Mouse (Mus musculus): ENCODE results near the gene Tas2r125.
"Not testable (repeated sequence)": the region's sequence is repeated elsewhere in the genome, so short reads cannot be mapped to it uniquely, and the experiment has no call there.

The Tas2r125 gene

DNA sequence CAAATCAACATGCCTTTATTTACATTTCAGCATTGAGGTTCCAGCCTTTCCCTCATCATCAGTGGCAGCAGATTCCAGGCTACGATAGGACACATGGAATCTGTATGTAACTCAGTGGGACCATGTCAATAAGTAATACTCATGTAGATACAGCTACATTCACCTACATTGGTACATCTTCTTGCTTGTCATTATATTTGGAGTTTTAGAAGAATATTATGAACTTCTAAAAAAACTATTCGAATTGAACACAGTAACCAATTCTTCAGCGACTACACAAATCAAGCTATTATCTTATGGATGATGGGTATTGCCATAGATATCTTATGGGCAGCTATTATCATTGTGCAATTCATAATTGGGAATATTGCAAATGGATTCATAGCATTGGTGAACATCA, at the start of gene Tas2r125:
Gene Tas2r125 (plus strand): TSS at position 301 of the 400 bp plus-strand sequence.
- no peak for DNase-seq

DNA sequence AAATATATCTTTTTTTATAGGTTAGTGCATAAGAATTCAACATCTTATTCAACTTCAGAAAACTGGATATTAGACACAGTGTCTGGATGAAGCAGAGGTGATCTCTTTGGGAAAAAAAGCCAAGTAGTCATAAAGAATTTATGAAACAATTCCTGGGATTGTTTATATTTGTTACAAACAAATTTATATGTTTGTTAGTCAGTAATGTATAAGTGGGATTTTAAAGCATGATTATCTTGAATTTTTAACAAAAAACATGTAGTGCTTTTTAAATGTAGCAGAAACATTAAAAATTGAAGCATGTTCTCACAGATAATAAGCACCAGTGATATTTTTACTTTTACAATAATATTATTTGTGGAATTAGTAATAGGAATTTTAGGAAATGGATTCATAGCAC, 41.7 kb upstream of the Tas2r125 start, which contains the start of gene Tas2r110:
Gene Tas2r110 (plus strand): TSS at position 301 of the 400 bp plus-strand sequence.
- no peak for DNase-seq

DNA sequence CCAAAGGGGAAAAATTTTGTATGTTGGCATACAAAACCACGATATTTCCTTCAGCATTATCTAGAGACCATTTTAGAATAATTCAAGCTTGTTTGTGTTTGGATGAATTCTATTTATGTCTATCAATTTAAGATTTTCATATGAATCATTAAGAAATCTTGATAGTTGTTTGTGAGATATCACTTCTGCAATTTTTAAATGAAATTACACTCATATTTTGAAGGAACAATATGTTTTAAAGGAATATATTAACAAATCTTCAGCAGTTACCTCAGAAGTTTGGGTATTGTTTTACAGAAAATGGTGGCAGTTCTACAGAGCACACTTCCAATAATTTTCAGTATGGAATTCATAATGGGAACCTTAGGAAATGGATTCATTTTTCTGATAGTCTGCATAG, 16.7 kb upstream of the Tas2r125 start, which contains the start of gene Tas2r113:
Gene Tas2r113 (plus strand): TSS at position 301 of the 400 bp plus-strand sequence.
- DNase-seq: no peak

DNA sequence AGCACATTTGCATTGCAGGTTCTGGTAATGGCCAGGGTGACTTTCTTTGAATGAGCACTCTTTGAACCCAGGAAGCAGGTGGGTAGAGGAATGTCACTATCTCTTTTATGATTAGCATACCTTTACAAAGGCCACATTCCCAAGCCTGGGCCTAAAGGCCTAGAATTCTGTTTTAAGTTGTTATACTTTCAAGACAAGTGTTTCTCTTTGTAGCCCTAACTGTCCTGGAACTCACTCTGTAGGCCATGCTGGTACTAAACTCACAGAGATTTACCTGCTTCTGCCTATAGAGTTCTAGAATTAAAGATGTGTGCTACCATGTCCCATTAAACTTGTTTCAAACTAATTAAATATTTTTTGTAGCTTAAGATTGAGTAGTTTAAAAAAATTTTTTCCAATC, 31.9 kb downstream of the Tas2r125 start:
- DNase-seq: not testable (repeated sequence)

DNA sequence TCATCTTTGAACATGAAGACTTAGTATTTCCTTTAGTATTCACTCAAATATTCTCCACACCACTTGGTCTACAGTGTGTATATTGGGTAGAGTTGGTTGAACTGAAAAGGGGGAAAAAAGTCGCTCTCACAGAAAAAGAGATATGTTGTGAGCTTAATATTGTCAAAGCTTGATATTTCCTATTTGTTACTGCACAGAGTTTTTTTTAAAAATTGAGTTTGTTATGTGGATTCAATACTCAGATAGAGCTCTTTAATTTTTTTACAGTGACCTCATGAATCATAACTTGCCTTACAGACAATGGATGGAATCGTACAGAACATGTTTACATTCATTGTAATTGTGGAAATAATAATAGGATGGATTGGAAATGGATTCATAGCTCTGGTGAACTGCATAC, 41.4 kb downstream of the Tas2r125 start, which contains the start of gene Tas2r129:
Gene Tas2r129 (plus strand): TSS at position 301 of the 400 bp plus-strand sequence.
- DNase-seq: no peak

DNA sequence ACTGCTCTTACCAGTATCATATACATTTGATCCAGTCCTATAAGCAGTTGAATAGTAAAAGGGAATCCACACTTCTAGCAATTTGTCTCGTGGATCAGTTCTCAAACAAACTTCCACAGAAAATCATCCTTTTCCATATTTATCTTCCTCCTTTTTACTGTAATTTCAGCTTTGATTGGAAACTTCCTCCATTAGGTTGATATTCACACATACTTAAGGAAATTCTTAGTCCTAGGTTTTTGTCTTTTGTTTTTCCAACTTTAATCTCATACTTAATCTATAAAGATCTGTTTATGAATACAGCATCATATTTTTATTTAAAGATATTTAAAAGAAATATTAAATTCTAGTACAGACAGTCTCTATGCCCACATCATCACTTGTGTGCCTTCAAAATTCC, 48.4 kb downstream of the Tas2r125 start, which contains the start of gene Tas2r131:
Gene Tas2r131 (minus strand): TSS at position 101 of the 400 bp plus-strand sequence.
- DNase-seq: no peak

Data from embryo, embryonic 11 days (tissue).